Mouse (Mus musculus): ENCODE data around the gene Topaz1.
A peak's percentile ranks its signal among the peaks of the same experiment; 100 is the strongest.

Topaz1 gene

DNA sequence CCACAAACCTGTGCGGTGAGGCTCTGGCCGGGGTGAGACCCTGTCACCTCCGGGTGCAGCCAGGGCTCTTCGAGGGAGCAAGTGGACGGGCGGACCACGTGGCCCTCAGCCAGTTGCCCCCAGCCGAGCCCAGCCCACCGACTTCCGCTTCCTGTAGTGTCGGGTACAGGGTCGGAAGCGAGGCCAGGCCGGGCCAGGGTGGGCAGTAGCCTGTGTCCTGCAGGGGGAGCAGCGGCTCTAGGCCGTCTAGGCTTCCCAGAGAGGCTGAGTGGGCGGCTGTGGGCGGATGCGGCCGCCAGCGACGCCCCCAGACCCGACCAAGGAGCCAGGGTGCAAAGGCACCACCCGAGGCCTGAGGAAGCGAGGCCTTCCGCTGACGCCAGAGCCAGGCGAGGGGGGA, at the start of gene Topaz1:
Gene Topaz1, plus strand, starts transcription at position 287 of the 400 bp plus-strand sequence.
- DNase-seq (ENCODE audit: low spot score), result no peak

DNA sequence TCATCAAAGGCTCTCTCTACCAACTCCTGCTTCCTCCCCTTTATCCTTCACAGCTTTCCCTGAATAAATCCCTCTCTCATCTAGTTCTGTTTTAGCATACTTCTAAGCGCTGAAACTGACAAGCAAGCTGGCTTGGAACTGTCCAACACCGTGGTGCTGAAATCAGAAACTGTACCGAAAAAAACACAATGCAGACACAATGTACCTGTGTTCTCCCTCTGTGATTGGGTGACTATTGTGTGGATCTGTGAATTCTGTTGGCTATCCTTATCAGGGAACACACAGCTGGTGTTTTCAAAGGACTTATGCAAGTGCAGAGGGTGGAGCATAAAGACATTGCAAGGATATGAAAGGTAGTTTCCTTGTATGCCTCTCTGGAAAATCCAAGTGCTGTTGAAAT, 45.3 kb upstream of the Topaz1 start:
- DNase-seq (ENCODE audit: low spot score), result peak; percentile 30

DNA sequence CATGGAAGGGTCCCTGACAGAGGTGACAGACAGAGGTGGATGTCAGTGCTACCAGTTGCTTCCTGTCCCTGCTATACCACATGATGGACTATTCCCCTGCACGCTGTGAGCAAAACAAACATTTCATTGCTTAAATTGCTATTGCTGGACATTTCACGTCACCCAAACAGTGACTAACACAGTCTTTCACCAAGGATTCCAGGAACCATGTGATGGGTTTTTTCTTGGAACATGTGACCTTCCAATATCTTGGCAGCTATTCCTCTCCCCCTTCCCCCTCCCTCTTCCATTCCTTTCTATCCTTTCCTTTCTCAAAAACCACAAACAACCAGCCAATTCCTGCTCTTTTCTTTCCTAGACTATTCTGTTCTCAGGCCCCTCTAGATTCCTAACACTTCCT, 33.3 kb upstream of the Topaz1 start:
- DNase-seq (ENCODE audit: low spot score), result no peak

DNA sequence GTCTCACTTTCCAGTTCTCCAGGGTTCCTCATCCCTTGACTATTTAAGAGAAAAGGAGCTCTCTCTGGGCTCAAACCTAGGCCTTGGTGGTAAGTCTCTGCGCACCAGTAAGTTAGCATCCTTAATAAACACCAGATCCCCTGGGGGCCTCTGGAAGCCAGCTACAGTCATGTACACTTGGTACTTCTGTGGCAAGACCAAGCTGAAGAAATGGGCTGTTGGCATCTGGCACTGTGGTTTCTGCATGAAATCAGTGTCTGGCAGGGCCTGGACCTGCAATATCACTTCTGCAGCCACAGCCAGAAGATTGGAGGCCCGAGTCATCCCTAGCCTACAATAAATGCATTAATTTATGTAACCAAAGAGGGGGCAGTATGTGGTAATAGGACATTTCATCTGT, 32.1 kb upstream of the Topaz1 start:
- no peak for DNase-seq (ENCODE audit: low spot score)

DNA sequence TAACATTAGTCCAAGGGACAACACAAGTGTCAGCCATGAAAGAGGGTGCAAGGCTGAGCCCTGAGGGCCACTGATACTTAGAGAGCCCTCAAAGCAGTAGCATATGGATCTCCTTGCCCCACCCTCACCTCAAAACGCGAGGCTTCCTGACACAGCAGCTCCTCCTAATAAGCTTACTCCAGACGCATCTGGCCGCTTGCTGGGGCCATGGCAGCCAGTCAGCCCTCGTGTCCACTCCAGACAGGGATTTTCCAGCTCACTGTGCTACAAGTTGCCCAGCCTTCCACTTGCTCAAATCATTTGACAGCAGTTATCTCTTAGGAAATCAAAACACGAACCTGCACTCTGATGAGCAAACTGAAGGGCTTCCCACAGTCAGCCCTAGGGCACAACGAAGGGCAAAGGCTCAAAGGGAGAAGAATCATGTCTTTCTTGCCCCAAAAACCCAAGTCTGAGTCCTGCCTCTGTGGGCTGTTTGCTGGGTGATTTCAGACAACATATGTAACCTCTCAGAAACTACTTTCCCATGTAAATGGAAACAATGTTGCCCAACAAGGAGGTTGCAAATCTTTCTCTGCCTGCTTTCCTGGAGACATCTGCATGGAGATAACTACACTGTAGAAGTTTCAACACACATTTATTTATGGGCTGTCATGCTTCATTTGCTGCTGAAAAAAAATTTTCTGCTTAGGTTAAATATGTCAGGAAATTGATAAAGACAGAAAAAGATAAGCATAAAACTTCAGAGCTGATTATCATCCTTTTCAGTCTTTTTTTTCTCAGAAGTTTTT, 30.8 kb upstream of the Topaz1 start:
- DNase-seq (ENCODE audit: low spot score), result no peak

DNA sequence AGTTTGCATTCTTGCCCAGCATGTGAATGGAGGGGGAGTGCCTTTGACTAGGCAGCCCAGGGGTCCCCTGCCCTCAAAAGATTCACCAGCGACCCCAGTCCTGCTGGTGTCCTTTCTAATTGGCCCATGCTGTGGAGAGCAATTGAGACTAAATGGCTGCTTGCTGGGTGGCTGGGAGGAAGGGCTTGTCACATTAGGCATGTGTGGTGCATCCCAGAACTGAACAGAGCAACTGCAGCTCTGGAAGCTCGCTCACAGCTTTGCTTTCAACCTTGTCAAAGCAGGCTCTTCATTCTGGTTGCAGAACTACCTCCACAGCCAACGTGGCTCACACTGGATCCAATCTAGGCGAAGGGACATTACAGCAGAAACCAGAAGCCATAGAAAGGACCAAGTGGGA, 24.9 kb upstream of the Topaz1 start:
- no peak for DNase-seq (ENCODE audit: low spot score)

DNA sequence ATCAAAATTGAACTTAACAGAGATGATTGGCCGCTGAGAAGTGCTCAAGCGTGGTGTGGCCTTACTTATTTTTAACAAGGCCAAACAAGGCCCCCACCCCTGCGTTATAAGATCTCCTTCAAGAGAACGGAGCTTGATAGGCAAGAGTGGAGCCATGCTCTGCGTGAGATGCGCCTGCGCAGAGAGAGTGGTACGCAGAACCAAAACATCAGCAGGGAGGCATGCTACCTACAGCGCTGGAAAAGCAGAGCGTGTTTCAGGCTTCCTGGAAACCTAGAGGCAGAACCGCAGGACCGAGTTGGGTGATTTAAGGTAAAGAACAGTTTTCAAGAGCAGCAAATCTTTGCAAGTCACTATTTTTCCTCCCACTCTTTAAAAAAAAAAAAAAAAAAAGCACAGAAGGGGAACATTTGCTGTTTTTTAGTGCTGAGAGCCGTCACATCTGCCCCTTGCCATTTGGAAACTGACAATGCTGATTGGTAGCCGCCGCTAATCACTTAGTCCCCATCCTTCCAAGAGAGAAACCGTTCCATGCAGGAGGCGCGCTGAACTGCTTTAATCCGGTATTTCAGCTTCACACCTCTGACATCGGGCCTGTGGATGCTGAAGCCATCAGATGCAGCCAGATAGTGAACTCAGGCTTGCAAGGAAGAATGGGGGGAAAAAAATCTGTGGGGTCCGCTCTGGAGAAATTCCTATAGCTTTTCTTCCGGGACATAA, 21.9 kb upstream of the Topaz1 start:
- DNase-seq (ENCODE audit: low spot score), result no peak

DNA sequence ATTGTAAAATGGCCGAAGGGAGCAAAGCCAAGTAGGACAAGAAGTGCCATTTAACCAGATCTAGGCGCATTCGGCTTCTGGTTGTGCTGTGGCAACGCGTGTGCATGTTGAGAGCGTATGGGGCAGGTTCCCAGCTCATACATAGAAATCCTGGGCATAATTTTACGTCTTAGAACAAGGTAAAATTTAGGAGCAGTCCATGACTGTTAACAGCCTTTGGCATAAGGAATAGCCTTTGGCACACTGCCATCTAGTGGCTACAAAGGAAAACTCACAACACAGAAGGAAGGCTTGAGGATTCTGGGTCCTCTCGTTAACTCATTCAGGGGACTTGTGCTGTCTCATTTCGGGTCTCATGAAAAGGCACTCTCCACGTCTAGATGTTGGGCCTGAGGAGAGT, 17.6 kb upstream of the Topaz1 start:
- DNase-seq (ENCODE audit: low spot score), result peak; percentile 13

DNA sequence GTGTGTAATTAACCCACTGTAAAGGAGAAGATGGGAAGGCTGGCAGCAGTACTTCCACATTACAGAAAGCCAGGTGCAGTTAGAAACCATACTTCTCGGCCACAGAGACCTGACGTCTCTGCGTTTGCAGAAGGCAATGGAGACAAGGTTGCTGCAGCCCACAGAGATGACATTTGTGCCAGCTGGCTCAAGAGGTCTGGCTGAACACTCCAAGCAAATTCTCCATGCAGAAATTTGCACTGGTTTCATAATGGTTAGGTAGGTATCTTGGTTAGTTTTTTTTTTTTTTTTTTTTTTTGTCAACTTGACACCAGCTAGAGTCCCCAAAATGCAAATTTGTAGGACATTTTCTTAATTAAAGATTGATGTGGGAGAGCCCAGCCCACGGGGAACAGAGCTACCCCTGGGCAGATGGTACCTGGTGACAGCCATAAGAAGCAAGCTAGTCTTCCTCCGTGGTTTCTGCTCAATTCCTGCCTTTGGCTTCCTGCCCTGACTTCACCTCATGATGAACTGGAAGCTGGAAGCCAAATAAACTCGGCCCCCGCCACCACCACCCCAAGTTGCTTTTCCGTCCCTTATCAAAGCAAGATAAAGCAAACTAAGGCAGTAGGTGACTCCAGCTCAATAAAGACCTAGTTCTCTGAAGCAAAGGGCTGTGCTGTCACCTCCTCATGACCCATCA, 14.9 kb upstream of the Topaz1 start:
- DNase-seq (ENCODE audit: low spot score), result no peak

DNA sequence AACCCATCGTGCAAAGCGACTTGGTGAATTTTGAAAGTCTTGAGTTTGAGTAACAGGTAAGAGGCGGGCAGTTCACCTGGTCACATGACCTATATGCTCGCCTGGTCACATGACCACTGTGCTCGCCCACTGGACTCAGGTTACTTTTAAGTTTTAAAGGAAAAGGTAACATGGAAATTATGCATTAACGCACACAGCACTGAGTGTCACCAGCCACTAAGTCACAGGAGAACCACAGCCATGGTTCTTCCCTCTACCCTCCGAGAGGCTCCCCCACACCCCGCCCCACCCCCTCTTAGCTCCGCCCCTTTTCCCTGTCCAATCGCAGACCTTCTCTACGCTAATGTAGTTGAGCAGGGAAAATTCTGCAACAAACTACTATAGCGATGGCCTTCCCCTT, 13.9 kb upstream of the Topaz1 start:
- DNase-seq (ENCODE audit: low spot score), result no peak

DNA sequence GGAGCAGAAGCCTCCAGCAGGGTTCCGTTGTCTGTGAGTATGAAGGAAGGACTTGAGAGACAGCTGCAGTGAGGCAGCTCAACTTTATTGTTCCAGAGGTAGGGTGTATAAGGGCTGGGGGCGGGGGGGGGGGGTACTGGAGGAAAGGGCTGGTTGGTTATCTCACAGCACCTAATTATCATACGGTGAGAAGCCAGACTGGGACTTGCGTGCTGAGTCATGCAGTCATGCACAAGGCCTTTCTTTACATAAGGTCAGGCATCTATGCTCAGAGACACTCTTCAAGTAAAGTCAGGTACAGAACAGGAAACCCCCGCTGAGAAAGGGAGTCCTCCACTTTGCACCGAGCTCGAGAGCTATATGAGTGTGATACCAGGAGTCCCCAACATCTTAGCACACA, 12.2 kb upstream of the Topaz1 start:
- DNase-seq (ENCODE audit: low spot score), result no peak

DNA sequence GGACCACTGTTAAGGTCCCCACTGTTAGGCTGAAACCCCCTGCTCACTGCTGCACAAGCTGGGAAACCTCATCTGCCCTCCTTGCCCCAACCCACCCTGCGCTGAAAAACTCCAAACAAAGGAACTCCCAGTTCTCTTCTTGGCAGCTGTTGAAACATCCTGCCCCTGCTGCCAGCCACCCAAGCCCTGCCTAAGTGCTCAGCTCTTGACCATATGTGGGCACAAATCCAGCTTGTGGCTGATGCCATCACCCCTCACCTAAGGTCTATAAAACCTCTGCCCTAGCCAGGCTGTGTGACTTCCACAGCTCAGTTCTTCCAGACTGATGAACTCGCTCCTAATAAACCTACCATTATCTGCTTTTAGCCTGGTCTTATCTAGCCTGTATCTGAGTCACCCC, 11.1 kb upstream of the Topaz1 start:
- DNase-seq (ENCODE audit: low spot score), result no peak

DNA sequence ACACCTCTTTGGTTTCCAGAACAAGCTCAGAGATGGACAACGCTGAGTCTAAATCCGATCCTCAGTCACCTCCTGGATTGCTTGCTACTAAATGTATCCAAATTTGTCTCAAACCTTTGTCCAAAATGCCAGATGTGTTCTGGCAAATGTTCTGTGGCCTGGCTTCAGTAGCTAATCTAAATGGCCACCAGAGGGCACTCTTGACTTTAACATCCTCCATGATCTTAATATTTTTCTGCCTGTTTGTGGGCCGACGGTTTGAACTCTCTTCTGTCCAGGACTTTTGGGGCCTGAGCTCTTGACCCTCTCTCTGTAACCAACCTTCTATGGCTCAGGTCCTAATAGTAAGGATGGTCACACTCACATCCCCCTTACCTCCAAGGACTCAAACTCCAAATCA, 10.4 kb upstream of the Topaz1 start:
- no peak for DNase-seq (ENCODE audit: low spot score)

DNA sequence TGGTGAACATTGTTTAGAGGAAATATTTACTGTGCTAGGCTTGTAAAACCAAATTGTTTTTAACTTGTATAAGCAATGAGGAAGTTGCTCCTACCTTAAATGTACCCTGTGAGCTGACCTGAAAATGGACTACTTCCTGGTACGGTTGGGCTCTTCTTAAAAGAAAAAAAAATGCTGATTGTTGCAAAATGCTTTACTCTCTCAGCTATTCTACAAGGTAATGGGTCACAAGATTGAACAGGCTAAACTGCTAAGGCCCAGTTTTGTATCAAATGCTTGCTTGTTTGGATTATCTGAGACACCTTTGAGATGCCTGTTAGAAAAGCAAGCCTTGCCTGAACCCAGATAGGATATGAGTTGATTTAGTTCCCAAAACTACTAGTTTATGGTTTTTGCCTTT, 1.3 kb upstream of the Topaz1 start:
- no peak for DNase-seq (ENCODE audit: low spot score)

DNA sequence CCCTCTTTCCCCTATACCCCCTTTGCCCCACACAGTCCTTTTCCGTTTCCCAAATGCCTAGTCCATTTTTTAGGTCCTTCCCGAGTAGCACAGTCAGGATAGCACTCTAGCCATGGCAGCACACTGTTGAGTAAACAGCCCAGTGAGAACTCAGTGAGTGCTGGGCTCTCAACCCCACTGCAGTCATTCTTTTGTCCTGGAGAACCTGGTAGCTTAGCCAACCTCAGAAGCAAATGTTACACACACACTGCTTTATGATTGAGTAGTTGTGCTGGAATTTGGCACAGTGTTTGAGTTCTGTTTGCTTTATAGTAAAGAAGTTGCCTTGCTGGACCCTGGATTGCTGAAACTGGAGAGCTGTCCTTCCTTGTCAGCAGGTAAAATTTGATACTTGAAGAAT, 10.5 kb downstream of the Topaz1 start:
- no peak for DNase-seq (ENCODE audit: low spot score)

DNA sequence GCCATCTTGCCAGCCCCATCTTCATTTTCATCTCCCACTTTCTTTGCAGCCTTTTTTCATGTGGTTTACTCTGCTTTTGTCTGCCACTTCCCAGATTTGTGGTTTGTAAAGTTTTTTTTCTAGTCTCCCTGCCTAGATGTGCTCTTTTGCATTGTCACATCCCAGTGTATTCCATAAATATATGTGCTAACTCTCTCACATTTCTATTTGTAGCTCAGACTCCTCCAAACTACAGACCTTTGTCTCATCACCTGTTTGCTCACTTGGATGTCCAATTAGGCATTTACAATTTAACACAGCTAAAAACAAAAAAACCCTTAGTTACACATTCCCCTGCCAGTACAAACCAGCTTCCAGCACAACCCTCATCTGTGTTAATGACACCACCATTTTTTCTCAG, 13.0 kb downstream of the Topaz1 start:
- DNase-seq (ENCODE audit: low spot score), result no peak

DNA sequence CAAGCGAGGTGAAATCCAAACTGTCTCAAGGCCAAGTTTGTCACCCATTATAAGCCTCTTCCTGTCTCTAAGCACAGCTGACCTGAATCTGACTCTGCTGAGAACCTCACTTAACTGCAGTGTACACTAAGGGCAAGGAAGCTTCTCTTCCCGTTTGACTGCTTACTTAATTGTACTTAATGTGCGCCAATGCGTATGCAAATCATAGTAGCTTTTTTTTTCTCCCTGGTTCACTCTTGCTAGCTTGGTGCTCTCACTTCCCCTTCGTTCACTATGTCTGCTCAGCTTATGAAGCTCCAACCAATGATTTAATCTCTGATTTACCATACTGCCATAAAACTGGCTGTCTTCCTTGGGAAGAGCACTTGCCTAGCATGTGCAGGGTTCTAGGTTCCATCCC, 38.1 kb downstream of the Topaz1 start:
- no peak for DNase-seq (ENCODE audit: low spot score)

DNA sequence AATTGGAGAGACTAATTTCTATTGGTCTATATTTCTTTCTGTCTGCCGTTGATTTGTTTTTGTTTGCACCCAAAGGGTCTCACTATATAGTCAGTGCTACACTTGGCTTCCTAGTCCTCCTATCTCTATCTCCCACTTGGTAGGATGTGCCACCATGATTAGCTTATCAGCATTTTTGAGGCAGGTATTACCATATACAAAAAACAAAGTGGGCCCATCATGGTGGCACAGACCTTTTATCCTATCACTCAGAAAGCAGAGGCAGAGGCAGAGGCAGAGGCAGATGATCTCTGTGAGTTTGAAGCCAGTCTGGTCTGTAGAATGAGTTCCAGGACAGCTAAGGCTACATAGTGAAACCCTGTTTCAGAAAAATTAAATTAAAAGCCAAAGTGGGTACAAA, 39.4 kb downstream of the Topaz1 start:
- DNase-seq (ENCODE audit: low spot score), result no peak

DNA sequence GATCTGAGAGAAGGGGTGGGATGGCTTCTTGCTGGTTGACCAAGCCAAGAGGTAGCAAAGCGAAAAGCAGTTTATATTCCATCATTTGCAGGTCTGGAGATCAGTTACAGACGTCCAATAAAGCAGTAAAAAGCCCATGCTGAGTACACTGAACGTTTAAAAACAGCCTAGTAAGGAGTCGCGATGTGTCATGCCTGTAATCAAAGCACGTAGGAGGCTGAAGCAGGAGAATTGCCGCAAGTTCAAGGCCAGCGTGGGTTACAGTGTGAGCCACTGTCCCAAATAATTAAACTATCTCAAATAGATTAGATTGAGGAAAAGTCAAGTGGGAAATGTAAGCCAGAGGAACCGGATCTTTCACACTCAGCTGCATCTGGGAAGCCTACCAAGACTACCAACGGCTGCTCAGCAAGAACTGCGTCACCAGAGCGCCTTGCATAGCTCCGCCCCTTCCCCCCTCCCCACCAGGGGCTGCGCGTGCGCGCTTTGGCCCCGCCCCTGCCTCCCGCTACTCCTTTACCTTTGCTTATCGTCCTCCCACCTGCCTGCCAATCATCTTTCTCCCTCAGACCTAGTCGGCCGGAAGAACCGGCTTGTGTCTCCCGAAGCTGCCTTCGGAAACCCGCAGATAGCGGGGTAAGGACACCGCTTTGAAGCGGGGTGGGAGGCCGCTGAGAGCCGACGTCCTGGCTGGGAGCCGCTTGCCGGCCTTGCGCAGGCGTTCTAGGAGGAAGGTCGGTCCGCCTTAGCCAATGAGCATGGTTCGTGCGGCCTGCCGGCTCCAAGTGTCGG, 58.1 kb downstream of the Topaz1 start, which contains the start of gene Tcaim:
Gene Tcaim, plus strand, starts transcription at position 487 of the 792 bp plus-strand sequence.
- peak; percentile 97 for DNase-seq (ENCODE audit: low spot score)

DNA sequence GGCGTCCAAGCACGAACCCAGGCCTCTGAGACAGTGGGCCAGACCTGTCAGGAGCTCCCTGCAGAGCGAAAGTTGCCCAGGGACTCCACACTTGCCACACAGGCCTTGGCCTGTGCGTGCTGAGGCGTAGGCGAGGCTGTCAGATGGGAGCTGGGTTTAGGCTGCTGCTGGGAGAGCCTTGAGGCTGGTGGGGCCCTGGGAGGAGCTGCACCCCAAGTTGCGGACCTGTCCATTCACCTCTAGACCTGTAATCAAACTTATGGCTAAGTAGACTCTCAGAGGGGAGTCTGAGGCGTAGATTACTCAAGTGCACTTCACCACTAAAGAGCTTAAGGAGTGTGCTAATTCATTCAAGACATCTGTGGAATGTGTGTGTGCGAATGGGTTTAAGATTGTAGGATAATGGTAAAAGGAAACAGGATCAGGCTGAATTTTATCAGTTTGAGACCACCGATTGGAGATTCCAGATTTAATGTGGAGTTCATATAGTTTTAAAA, 58.7 kb downstream of the Topaz1 start:
- DNase-seq (ENCODE audit: low spot score), result no peak

DNA sequence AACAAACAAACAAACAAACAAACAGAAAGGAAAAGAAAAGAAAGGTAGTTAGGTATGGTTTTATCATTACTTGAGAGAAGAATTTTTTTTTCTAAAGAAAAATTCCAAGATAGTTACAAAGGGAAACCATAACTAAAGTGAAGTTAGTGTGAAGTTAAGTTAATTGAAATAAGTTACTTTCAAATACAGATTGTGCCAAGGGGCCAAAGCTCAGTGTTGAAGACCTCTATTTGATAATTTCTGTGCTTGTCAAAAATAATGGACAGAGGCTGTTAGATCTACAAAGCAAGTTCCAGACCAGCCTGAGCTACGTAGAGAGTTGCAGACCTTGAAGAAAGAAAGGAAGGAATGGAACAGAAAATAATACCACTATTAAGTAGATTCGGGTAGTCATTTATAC, 60.0 kb downstream of the Topaz1 start:
- no peak for DNase-seq (ENCODE audit: low spot score)

DNA sequence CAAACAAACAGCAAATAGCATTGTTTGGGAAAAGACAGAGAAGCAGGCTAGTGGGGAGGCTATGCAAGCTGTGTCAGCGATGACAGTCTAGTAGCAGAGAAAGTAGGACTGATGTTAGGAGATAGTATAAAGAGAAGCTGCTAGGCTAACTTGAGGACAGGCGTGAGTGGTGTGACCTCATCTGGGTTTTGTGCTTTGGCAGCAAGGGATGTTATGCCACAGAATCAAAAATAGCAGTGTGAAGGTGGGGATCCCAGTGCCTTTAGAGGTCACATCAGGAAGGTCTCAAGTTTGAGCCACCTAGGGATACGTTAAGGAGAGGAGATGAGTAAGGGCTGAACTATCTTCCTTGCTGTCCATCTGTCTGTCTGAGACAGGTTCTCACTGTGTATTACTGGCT, 63.1 kb downstream of the Topaz1 start:
- DNase-seq (ENCODE audit: low spot score), result no peak
